8 mouse cellular contexts compared by ENCODE assay signal in the genomic region with DNA sequence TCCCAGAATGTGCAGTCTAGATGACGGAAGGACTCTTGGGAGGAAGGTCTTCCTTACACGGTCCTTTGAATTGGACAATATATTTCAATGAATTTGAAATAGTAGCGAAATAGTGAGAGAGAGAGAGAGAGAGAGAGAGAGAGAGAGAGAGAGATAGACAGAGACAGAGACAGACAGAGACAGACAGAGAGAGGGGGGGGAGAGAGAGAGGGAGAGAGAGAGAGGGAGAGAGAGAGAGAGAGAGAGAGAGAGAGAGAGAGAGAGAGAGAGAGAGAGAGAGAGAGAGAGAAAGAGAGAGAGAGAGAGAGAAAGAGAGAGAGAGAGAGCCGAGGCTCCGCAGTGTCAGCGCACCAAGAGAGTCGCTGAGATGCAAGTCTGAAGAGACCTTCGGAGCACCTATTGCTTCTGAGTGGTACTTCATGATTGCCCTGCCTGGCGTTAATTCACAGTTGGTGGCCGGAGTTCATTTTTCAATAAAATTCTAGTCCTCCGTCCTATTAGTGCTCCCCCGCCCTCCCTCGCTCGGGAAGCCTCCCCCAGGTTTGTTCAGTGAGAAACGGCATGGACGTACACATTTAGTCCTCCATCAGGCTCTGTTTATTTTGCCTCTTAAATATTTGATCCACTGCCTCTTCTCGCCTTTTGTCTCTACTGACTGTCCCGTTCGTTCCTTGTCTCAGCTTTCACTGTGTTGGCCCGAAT. TPM values are rescaled to one million over a fixed set of nuclear protein-coding genes. Genes with fewer than 3 reads are reported as not detected.
DNase-seq lines count a peak whose midpoint lies in the region; ATAC-seq lines count a peak whose summit lies in the region.

No protein-coding gene starts in this region.

- no peaks in the 10 kb centered on the region for H3K9me3 ChIP-seq in heart, embryonic 16.5 days (replicated peaks; ENCODE audit: control insufficient read depth, low read length)
- no peaks in the 10 kb centered on the region for H3K9me3 ChIP-seq in liver, embryonic 15.5 days (replicated peaks)
- no peaks in the 10 kb centered on the region for H3K9me3 ChIP-seq in stomach, embryonic 14.5 days (ENCODE audit: control insufficient read depth, low read depth, low read length)

- H3K4me3 ChIP-seq in heart, embryonic 16.5 days (ENCODE audit: low read length), result peak overlapping the region; percentile 74
- peak overlapping the region; percentile 97 for H3K4me3 ChIP-seq in liver, embryonic 15.5 days (replicated peaks)
- peak overlapping the region; percentile 89 for H3K4me3 ChIP-seq in stomach, embryonic 14.5 days (ENCODE audit: low read depth, low read length)

- peak overlapping the region; percentile 91 for H3K9ac ChIP-seq in heart, embryonic 16.5 days (ENCODE audit: low read length)
- H3K9ac ChIP-seq in liver, embryonic 15.5 days, result peak overlapping the region; percentile 91
- H3K9ac ChIP-seq in stomach, embryonic 14.5 days (replicated peaks; ENCODE audit: low read depth, low read length), result peak overlapping the region; percentile 97

- peak overlapping the region; percentile 95 for H3K27ac ChIP-seq in heart, embryonic 16.5 days (ENCODE audit: low read length)
- peak overlapping the region; percentile 92 for H3K27ac ChIP-seq in liver, embryonic 15.5 days (replicated peaks)
- H3K27ac ChIP-seq in stomach, embryonic 14.5 days (ENCODE audit: low read length), result peak overlapping the region; percentile 93

- peak overlapping the region; percentile 71 for H3K4me2 ChIP-seq in heart, embryonic 16.5 days (ENCODE audit: low read depth, low read length)
- H3K4me2 ChIP-seq in liver, embryonic 15.5 days, result peak overlapping the region; percentile 65
- peak overlapping the region; percentile 73 for H3K4me2 ChIP-seq in stomach, embryonic 14.5 days (replicated peaks; ENCODE audit: low read depth, low read length)

- peaks cover 8% of the 10 kb centered on the region for H3K4me1 ChIP-seq in heart, embryonic 16.5 days (ENCODE audit: control insufficient read depth, insufficient read depth, low read length)
- H3K4me1 ChIP-seq in liver, embryonic 15.5 days (replicated peaks), result peaks cover 11% of the 10 kb centered on the region
- H3K4me1 ChIP-seq in stomach, embryonic 14.5 days (ENCODE audit: control insufficient read depth, insufficient read depth, low read length), result no peaks in the 10 kb centered on the region

- DNase-seq in embryo, embryonic 10.5 days (ENCODE audit: low spot score), result peak; percentile 44
- no peak for DNase-seq in embryo, embryonic 10 days (ENCODE audit: low spot score)
- DNase-seq in 3T3-L1 (ENCODE audit: low read depth, low spot score), result peak; percentile 45
- peak; percentile 17 for DNase-seq in c-Kit-positive CD71-positive TER-119-negative erythroid progenitor cells, embryonic 14.5 days (ENCODE audit: low read depth)
- no peak for DNase-seq in urinary bladder, postnatal 10 days (ENCODE audit: low spot score)

- H3K27me3 ChIP-seq in heart, embryonic 16.5 days (ENCODE audit: control insufficient read depth, insufficient read depth, low read length), result no peaks in the 10 kb centered on the region
- H3K27me3 ChIP-seq in liver, embryonic 15.5 days, result no peaks in the 10 kb centered on the region
- H3K27me3 ChIP-seq in stomach, embryonic 14.5 days (ENCODE audit: control insufficient read depth, insufficient read depth, low read length), result no peaks in the 10 kb centered on the region

- ATAC-seq in heart, embryonic 16.5 days (replicated peaks; ENCODE audit: extremely low read depth, insufficient read depth, low FRiP score), result no peak
- no peak for ATAC-seq in liver, embryonic 15.5 days (ENCODE audit: insufficient read depth)
- no peak for ATAC-seq in stomach, embryonic 14.5 days (ENCODE audit: insufficient number of reproducible peaks, insufficient read depth, low FRiP score, low read depth)

- WGBS in heart, embryonic 16.5 days, result 34% methylated on average over 20 of the region's 20 CpGs
- WGBS in liver, embryonic 15.5 days (ENCODE audit: insufficient replicate concordance), result 31% methylated on average over 20 of the region's 20 CpGs
- 20% methylated on average over 20 of the region's 20 CpGs for WGBS in stomach, embryonic 14.5 days

- H3K36me3 ChIP-seq in heart, embryonic 16.5 days (ENCODE audit: control insufficient read depth, insufficient read depth), result peaks cover 14% of the 10 kb centered on the region
- H3K36me3 ChIP-seq in liver, embryonic 15.5 days (replicated peaks), result peaks cover 16% of the 10 kb centered on the region
- peaks cover 14% of the 10 kb centered on the region; the same call in 1 of the 2 replicates for H3K36me3 ChIP-seq in stomach, embryonic 14.5 days (ENCODE audit: control insufficient read depth, insufficient read depth, low read length)

RNA-seq across cellular contexts. Expression of gene Zcchc9, which starts 0.5 kb away (rescaled TPM):
- polyA plus RNA-seq in heart, embryonic 16.5 days (2015; fragmentation: Nextera tagmentation; extraction: Ambion mirVana), result 25.3 and 26.5 TPM in 2 replicates
- polyA plus RNA-seq in liver, embryonic 15.5 days (2015; fragmentation: Nextera tagmentation; extraction: Ambion mirVana), result 7.9 and 9.8 TPM in 2 replicates
- 32.0 and 32.3 TPM in 2 replicates for polyA plus RNA-seq in stomach, embryonic 14.5 days (2014; fragmentation: Nextera tagmentation; extraction: Ambion mirVana)

Comparison
In these comparisons a context has a peak if more than half of its experiments do, and no peak if none do; other contexts are left out.
1. DNase-seq: peak in embryo, embryonic 10.5 days (single experiment), 3T3-L1 (single experiment) and c-Kit-positive CD71-positive TER-119-negative erythroid progenitor cells, embryonic 14.5 days (single experiment); none in embryo, embryonic 10 days (single experiment) and urinary bladder, postnatal 10 days (single experiment).
2. Peak in every context shown above with its lines, with median percentiles within 50 percentile points of each other: H3K27ac ChIP-seq, H3K4me2 ChIP-seq, H3K4me3 ChIP-seq and H3K9ac ChIP-seq.